Mouse (Mus musculus) cerebellum, adult 11 months (tissue): ENCODE results near the gene Xk.
"Not testable (repeated sequence)": the region's sequence is repeated elsewhere in the genome, so short reads cannot be mapped to it uniquely, and the experiment has no call there.

ENCODE experiments used
- DNase-seq: peaks from one replicate; pipeline ENCODE4 v3.0.0; 2022

The Xk gene

DNA sequence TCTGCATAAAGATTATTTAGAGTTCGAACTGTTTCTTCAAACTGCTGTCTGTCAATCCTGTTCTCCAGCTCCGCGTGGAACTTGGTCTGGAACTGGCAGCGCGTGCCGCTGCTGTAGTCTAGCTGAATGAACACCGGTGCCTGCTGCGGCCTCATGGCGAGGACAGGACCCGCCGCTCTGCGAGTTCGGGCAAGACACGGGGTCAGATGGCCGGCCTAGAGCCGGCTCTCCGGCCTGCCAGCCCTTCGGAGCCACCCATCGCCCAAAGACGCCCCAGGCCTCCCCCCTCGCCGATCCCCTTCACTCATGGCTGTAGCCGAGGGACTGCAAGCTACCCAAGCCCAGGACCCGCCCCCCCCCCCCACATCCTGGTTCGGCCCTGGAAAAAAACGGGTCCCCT lies 55.4 kb downstream of the Xk start:
- DNase-seq: not testable (repeated sequence)

DNA sequence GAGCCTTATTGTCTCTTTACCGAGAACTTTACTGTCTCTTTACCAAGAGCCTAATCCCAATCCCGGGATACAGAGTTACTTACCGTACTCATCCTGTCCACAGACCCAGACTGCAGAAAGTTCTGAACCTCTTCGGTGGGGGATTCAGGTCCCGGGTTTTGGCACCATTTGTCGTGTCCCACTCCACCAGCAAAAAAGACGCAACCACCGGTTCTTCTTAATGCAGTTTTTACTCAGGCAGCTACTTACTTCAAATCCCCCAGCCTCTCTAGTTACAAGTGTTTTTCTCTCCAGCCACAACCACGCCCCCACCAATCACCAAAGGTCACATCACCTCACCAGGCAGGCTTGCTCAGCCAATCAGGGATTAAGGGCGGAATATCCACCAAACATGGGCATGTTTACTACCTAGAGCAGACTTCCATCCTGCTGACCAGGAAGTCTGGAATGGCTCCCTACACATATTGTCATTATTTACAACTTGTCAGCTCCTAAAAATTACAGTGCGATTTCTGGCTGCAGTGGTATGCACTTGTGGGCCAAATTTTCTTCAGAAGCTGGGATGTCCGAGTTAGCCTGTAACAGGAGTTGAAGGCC lies 59.9 kb downstream of the Xk start:
- not testable (repeated sequence) for DNase-seq

DNA sequence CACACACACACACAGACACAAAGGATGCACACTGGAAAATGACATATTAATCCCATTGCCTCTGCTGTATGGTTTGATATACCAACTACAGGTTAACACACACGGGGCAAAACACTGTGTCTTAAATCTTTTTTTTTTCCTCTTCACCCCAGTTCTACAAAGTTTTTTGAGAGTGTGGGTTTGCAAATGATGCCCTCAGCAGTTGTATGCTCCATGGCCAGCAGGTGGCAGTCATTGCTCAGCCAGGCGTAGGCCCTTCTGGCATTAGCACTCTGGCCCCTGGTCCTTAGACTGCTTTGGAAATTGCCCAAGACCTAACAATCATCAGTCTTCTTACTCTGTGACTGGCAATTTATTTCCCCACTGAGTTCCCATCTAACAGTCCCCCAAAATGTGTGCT lies 60.5 kb downstream of the Xk start:
- DNase-seq: peak; percentile 27

- DNase-seq: not testable (repeated sequence)
These were observed 62.4 kb downstream of the Xk start for GRCm38 (mm10) chrX:9334996-9335395.

GRCm38 (mm10) chrX:9350327-9350726 lies 77.8 kb downstream of the Xk start, which contains the start of gene H2al1k:
Gene H2al1k (plus strand): TSS chrX:9350627.
- not testable (repeated sequence) for DNase-seq
